Mouse (Mus musculus): Measurements from ENCODE around the gene Tas2r144. TPM values are rescaled to one million over a fixed set of nuclear protein-coding genes. Genes with fewer than 3 reads are reported as not detected.

The Tas2r144 gene
- polyA plus RNA-seq, 1 experiment: not detected

DNA sequence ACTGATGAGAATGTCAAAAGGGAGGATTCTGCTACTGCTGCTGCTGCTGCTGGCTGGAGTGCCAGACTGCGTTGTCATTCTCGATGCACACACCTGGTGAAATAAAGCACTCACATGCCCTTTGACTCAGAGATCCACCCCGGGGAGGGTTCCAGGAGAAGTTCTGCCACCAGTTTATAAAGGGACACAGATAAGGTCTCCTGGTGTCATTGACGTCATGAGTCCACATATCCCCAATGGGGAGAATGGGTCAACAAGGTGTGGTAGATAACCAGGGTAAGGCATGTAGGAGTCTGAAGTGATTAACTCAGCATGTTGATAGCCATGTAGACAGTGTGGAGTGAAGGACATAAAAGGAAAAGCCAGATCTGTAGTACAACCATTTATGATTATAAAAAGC, 14.5 kb downstream of the Tas2r144 start:
- TF ChIP-seq CTCF (IDR thresholded peaks at IDR 0.05; ENCODE audit: borderline replicate concordance, insufficient read depth, low read depth, low read length): no peak
- TF ChIP-seq POLR2A (IDR thresholded peaks at IDR 0.05; ENCODE audit: borderline replicate concordance, insufficient read depth, low read length): no peak
- no peak for DNase-seq

DNA sequence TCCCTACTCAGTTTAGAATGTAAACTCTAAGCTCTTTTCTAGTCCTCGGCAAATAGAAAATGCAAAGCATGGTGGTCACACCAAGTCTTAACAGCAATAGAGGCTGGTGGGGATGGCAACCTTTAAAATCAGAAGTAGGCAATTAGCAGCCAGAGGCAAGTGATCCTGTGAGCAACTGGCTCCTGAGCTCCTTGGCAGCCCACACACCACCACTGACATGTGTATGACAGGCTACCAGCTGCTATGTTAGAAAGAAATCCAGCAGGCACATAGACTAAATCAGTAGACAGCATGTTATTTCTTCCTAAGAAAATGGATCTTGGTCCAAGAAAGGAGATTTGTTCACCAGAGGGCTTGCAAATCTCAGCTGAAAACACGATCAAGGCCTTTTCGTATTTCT, 16.1 kb downstream of the Tas2r144 start:
- Histone ChIP-seq H3K27me3 (ENCODE audit: control insufficient read depth, insufficient read depth, low read length) (no peaks in the 10 kb centered on the region), H3K4me1 (ENCODE audit: control insufficient read depth, insufficient read depth, low read length) (no peaks in the 10 kb centered on the region), H3K4me3 (replicated peaks; ENCODE audit: insufficient read depth, low read depth, low read length) (no peak overlapping the region), H3K27ac (ENCODE audit: insufficient read depth, low read length) (no peak overlapping the region)
- 50% methylated on average over 3 of the region's 3 CpGs for WGBS
- TF ChIP-seq CTCF (IDR thresholded peaks at IDR 0.05; ENCODE audit: borderline replicate concordance, insufficient read depth, low read depth, low read length) (no peak), POLR2A (IDR thresholded peaks at IDR 0.05; ENCODE audit: borderline replicate concordance, insufficient read depth, low read length) (no peak)
- no peak for DNase-seq

More for the DNA sequence above, 14.5 kb downstream of the Tas2r144 start:
- Histone ChIP-seq H3K4me3 (replicated peaks; ENCODE audit: insufficient read depth, low read depth, low read length) (no peak overlapping the region), H3K4me1 (ENCODE audit: control insufficient read depth, insufficient read depth, low read length) (no peaks in the 10 kb centered on the region), H3K27ac (ENCODE audit: insufficient read depth, low read length) (no peak overlapping the region), H3K27me3 (ENCODE audit: control insufficient read depth, insufficient read depth, low read length) (no peaks in the 10 kb centered on the region)
- WGBS: 81% methylated on average over 4 of the region's 4 CpGs

DNA sequence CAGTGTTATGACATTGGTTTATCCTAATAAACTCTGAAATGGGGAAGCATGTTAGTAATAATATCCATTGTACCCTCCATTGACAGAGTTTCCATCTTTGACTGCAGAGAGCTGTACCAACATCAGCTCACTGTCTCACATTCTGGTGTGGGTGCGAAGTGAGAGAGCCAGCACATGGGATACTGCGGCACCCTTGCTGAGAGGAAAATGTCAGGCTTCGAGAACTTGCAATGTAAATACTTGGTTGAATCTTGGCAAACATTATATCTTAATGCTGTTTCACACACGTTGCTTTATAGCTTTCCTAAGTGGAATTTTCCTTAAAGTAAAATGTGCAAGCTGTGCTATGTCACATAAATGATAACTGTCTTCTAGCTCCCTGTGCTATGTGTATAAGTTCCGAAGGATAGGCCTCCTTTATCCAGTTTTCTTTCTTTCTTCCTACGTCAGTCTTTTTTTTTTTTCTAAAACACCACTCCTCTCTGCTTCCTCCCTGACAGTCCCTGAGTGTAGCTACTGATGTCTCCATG, 22.2 kb downstream of the Tas2r144 start:
- no peak for TF ChIP-seq CTCF (IDR thresholded peaks at IDR 0.05; ENCODE audit: borderline replicate concordance, insufficient read depth, low read depth, low read length)
- TF ChIP-seq POLR2A (IDR thresholded peaks at IDR 0.05; ENCODE audit: borderline replicate concordance, insufficient read depth, low read length): no peak
- H3K27me3 ChIP-seq (ENCODE audit: control insufficient read depth, insufficient read depth, low read length): no peaks in the 10 kb centered on the region
- H3K4me3 ChIP-seq (replicated peaks; ENCODE audit: insufficient read depth, low read depth, low read length): no peak overlapping the region
- DNase-seq: no peak
- no peaks in the 10 kb centered on the region for H3K4me1 ChIP-seq (ENCODE audit: control insufficient read depth, insufficient read depth, low read length)
- no peak overlapping the region for H3K27ac ChIP-seq (ENCODE audit: insufficient read depth, low read length)
- WGBS: 73% methylated on average over 6 of the region's 6 CpGs

DNA sequence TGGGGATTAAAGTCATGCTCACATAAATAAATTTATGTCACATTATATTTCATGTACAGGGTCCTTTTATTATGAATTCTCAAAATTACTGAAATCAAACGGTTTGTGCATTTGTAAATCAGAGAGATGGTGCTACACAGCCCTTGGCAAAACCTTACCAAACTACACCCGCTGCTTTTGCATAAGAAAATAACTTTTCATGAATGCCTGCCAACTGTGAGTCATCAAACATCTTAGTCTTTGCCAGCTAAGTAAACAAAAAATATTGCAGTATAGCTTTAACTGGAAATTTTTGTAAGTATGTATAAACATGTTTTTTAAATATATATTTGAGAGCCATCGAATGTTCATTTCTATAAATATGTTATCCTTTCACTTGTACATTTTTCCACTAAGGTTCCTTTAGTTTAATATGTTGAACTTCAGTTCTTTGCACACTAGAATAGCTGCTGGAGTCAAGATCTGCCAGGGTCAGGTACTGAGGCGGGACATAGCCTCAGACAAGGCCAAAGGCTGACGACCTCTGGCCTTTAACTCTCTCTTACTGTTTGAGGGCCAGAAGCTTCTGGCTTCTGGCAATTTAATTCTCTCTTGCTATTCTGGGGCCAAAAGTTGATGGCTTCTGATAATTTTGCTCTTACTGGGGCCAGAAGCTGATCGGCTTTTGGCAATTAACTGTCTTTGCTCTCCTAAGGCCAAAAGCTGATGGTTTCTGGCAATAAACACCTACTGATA, 26.4 kb downstream of the Tas2r144 start:
- TF ChIP-seq CTCF (IDR thresholded peaks at IDR 0.05; ENCODE audit: borderline replicate concordance, insufficient read depth, low read depth, low read length) (no peak), POLR2A (IDR thresholded peaks at IDR 0.05; ENCODE audit: borderline replicate concordance, insufficient read depth, low read length) (no peak)
- Histone ChIP-seq H3K27ac (ENCODE audit: insufficient read depth, low read length) (no peak overlapping the region), H3K4me3 (replicated peaks; ENCODE audit: insufficient read depth, low read depth, low read length) (no peak overlapping the region), H3K27me3 (ENCODE audit: control insufficient read depth, insufficient read depth, low read length) (no peaks in the 10 kb centered on the region), H3K4me1 (ENCODE audit: control insufficient read depth, insufficient read depth, low read length) (no peaks in the 10 kb centered on the region)
- no peak for DNase-seq
- 51% methylated on average over 6 of the region's 6 CpGs for WGBS

DNA sequence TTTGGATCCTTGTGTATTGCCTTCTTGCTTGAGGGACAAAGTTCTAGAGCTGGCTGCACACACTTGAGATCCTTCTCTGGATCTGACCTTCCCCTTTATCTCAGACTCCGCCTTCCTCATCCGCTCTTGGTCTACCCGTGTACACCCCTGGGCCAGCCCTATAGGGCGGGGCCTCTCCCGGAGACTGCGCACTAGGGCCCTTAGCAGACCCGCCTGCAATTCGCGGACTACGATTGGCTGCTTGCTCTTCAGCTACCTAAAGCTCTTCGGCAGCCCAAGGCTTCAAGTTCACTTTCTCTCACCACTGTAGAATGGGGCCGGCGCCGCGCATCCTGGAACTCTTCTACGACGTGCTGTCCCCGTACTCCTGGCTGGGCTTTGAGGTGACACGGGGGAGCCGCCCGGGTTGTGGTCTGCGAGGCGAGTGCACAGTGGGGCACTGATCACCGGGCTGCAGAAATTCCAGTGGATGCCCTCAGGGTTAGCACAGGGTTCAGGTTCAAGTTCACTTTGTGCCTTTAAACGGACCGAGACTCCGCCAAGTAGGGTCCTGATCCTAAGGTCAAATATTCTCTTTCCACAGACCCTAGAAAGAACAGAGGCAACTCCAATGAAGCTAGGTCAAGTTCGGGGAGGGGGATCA, 30.7 kb downstream of the Tas2r144 start, which contains the start of gene Gstk1:
Gene Gstk1 (plus strand): TSS at position 225 of the 643 bp plus-strand sequence.
- Histone ChIP-seq H3K27me3 (ENCODE audit: control insufficient read depth, insufficient read depth, low read length) (no peaks in the 10 kb centered on the region), H3K27ac (ENCODE audit: insufficient read depth, low read length) (no peak within 1 kb of the TSS)

DNA sequence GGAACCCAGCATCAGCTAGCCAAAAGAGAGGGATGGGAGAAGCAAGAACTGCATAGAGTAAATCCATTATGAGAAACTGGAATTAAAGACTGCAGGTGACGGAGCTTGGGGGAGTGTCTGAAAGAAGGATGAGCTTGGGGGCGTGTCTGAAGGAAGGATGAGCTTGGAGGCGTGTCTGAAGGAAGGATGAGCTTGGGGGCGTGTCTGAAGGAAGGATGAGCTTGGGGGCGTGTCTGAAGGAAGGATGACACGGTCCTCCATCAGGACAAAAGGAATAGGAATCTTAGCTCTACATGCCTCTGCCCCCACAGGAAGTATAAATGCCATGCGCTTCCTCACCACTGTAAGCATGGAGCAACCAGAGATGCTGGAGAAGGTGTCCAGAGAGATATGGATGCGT, 32.0 kb downstream of the Tas2r144 start:
- H3K4me3 ChIP-seq (replicated peaks; ENCODE audit: insufficient read depth, low read depth, low read length): no peak overlapping the region
- peak in 1 of 2 experiments; percentile 10 for DNase-seq
- TF ChIP-seq POLR2A (IDR thresholded peaks at IDR 0.05; ENCODE audit: borderline replicate concordance, insufficient read depth, low read length) (no peak), CTCF (IDR thresholded peaks at IDR 0.05; ENCODE audit: borderline replicate concordance, insufficient read depth, low read depth, low read length) (no peak)
- H3K27me3 ChIP-seq (ENCODE audit: control insufficient read depth, insufficient read depth, low read length): no peaks in the 10 kb centered on the region
- H3K4me1 ChIP-seq (ENCODE audit: control insufficient read depth, insufficient read depth, low read length): no peaks in the 10 kb centered on the region
- no peak overlapping the region for H3K27ac ChIP-seq (ENCODE audit: insufficient read depth, low read length)
- WGBS: 28% methylated on average over 8 of the region's 8 CpGs

More for the DNA sequence above, 30.7 kb downstream of the Tas2r144 start, which contains the start of gene Gstk1:
- Histone ChIP-seq H3K4me3 (replicated peaks; ENCODE audit: insufficient read depth, low read depth, low read length) (peak within 1 kb of the TSS; percentile 64), H3K4me1 (ENCODE audit: control insufficient read depth, insufficient read depth, low read length) (no peaks in the 10 kb centered on the region)
- peak; percentile 71 to 78 for DNase-seq
- TF ChIP-seq CTCF (IDR thresholded peaks at IDR 0.05; ENCODE audit: borderline replicate concordance, insufficient read depth, low read depth, low read length): no peak
- peak; percentile 39; the same call in 1 of the 2 replicates for TF ChIP-seq POLR2A (IDR thresholded peaks at IDR 0.05; ENCODE audit: borderline replicate concordance, insufficient read depth, low read length)
- 6% methylated on average over 28 of the region's 28 CpGs for WGBS

DNA sequence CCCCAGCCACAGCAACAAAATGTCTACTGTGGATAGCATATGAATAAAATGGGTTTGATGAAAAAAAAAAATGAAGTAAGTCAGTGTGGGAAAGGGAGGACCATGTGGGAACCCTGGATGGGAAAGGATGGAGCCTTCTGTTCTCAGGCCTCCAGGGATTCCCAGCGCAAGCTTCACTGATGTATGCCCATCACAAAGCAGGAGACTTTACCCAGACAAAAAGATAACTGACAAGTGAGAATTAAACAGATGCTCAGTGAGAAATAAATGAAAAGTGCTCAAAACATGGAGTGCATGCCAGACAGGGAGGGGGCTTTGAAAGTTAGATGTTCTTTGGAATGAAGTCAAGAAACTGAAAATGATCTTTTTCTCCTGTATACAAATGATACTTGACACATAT, 32.9 kb downstream of the Tas2r144 start:
- Histone ChIP-seq H3K27me3 (ENCODE audit: control insufficient read depth, insufficient read depth, low read length) (no peaks in the 10 kb centered on the region), H3K4me3 (replicated peaks; ENCODE audit: insufficient read depth, low read depth, low read length) (no peak overlapping the region), H3K4me1 (ENCODE audit: control insufficient read depth, insufficient read depth, low read length) (no peaks in the 10 kb centered on the region), H3K27ac (ENCODE audit: insufficient read depth, low read length) (no peak overlapping the region)
- 83% methylated on average over 1 of the region's 1 CpGs for whole genome bisulfite sequencing
- TF ChIP-seq POLR2A (IDR thresholded peaks at IDR 0.05; ENCODE audit: borderline replicate concordance, insufficient read depth, low read length): no peak
- TF ChIP-seq CTCF (IDR thresholded peaks at IDR 0.05; ENCODE audit: borderline replicate concordance, insufficient read depth, low read depth, low read length): no peak
- no peak for DNase-seq
